Mouse (Mus musculus): ENCODE measurements around the gene Kctd19. TPM values are rescaled to one million over a fixed set of nuclear protein-coding genes. Genes with fewer than 3 reads are reported as not detected.
A peak's percentile ranks its signal among the peaks of the same experiment; 100 is the strongest.

The Kctd19 gene
- polyA plus RNA-seq, 1 experiment from 2014 or later: not detected

DNA sequence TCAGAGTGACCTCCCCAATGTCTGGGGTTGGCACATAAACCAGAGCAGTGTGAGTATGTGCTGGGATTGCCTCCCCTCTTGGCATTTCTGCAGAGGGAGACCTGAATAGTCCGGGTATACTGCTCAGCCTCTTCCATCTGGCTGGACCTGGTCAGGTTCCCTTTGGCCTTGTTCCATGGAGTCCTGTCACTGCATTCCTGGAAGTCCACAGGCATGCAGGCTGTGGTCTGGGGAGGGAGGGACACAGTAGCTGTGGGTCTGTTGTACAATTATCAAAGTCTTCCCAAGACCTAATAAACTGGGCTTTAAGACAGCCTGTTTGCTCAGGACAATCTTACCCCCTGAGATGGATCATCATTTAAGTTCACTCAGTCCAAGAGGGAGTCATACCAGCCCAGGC is 26.2 kb downstream of the Kctd19 start:
- no peak overlapping the region for H3K9ac ChIP-seq (ENCODE audit: low read length)
- H3K9me3 ChIP-seq (ENCODE audit: control insufficient read depth, low read length): no peaks in the 10 kb centered on the region
- no peaks in the 10 kb centered on the region for H3K36me3 ChIP-seq (ENCODE audit: control insufficient read depth, insufficient read depth, low read length)
- no peak overlapping the region for H3K4me3 ChIP-seq (ENCODE audit: low read depth, low read length)
- H3K27ac ChIP-seq (ENCODE audit: low read depth, low read length): no peak overlapping the region
- DNase-seq (ENCODE audit: low spot score) (no peak), ATAC-seq (ENCODE audit: insufficient read depth, low FRiP score, low TSS enrichment) (no peak)
- H3K4me2 ChIP-seq (ENCODE audit: low read depth): no peak overlapping the region
- H3K27me3 ChIP-seq (ENCODE audit: control insufficient read depth, insufficient read depth, low read length): no peaks in the 10 kb centered on the region
- WGBS: 76% methylated on average over 1 of the region's 1 CpGs
- no peaks in the 10 kb centered on the region for H3K4me1 ChIP-seq (ENCODE audit: control insufficient read depth, insufficient read depth, low read length)

DNA sequence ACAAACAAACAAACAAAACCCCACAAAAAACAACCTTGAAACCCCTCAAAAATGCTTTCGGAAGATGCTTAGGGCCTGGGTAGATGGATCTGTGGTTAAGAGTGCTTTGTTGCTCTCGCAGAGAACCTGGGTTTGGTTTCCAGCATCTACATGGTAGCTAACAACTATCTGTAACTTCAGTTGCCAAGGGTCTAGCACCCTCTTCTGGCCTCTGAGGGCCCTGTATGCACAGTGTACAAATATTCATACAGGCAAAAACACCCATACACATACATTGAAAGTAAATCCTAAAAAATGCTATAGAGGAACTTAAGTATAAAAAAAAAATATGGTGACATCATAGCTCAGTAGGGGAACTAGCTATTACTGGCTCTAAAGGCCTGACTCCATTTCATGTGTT is 29.2 kb downstream of the Kctd19 start:
- Histone ChIP-seq H3K4me1 (ENCODE audit: control insufficient read depth, insufficient read depth, low read length) (no peaks in the 10 kb centered on the region), H3K9ac (ENCODE audit: low read length) (no peak overlapping the region), H3K4me3 (ENCODE audit: low read depth, low read length) (no peak overlapping the region), H3K9me3 (ENCODE audit: control insufficient read depth, low read length) (no peaks in the 10 kb centered on the region), H3K27ac (ENCODE audit: low read depth, low read length) (no peak overlapping the region), H3K36me3 (ENCODE audit: control insufficient read depth, insufficient read depth, low read length) (no peaks in the 10 kb centered on the region), H3K27me3 (ENCODE audit: control insufficient read depth, insufficient read depth, low read length) (no peaks in the 10 kb centered on the region), H3K4me2 (ENCODE audit: low read depth) (no peak overlapping the region)
- ATAC-seq (ENCODE audit: insufficient read depth, low FRiP score, low TSS enrichment) (no peak), DNase-seq (ENCODE audit: low spot score) (no peak)
- WGBS: 91% methylated on average over 2 of the region's 2 CpGs

DNA sequence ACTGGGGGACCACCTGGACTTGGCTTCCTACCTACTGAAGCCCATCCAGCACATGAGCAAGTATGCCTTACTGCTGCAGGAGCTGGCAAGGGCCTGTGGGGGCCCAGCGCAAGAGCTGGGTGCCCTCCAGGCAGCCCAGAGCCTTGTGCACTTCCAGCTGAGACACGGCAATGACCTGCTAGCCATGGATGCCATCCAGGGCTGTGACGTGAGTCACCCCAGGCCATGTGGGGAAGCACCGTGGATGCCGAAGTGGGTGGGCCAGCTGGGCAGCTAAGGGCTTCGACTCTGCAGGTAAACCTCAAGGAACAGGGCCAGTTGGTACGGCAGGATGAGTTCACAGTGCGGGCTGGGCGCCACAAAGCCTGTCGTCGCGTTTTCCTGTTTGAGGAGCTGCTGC is 33.0 kb downstream of the Kctd19 start:
- H3K27ac ChIP-seq (ENCODE audit: low read depth, low read length): no peak overlapping the region
- H3K36me3 ChIP-seq (ENCODE audit: control insufficient read depth, insufficient read depth, low read length): no peaks in the 10 kb centered on the region
- no peaks in the 10 kb centered on the region for H3K4me1 ChIP-seq (ENCODE audit: control insufficient read depth, insufficient read depth, low read length)
- 88% methylated on average over 12 of the region's 12 CpGs for WGBS
- H3K9ac ChIP-seq (ENCODE audit: low read length): no peak overlapping the region
- no peaks in the 10 kb centered on the region for H3K9me3 ChIP-seq (ENCODE audit: control insufficient read depth, low read length)
- H3K27me3 ChIP-seq (ENCODE audit: control insufficient read depth, insufficient read depth, low read length): no peaks in the 10 kb centered on the region
- no peak for DNase-seq (ENCODE audit: low spot score)
- no peak overlapping the region for H3K4me2 ChIP-seq (ENCODE audit: low read depth)
- H3K4me3 ChIP-seq (ENCODE audit: low read depth, low read length): no peak overlapping the region
- no peak for ATAC-seq (ENCODE audit: insufficient read depth, low FRiP score, low TSS enrichment)

GRCm38 (mm10) chr8:105378673-105379072 is 34.6 kb downstream of the Kctd19 start:
- whole genome bisulfite sequencing: 84% methylated on average over 19 of the region's 19 CpGs

GRCm38 (mm10) chr8:105374513-105374966 is 38.8 kb downstream of the Kctd19 start:
- DNase-seq (ENCODE audit: low spot score) (peak; percentile 56), ATAC-seq (ENCODE audit: insufficient read depth, low FRiP score, low TSS enrichment) (0 out of 2 replicates have a peak, but pooled peaks have one; percentile 45)
- H3K4me2 ChIP-seq (ENCODE audit: low read depth): peak overlapping the region; percentile 37
- H3K4me1 ChIP-seq (ENCODE audit: control insufficient read depth, insufficient read depth, low read length): no peaks in the 10 kb centered on the region
- H3K27ac ChIP-seq (ENCODE audit: low read depth, low read length): no peak overlapping the region
- WGBS: 26% methylated on average over 32 of the region's 33 CpGs
- H3K36me3 ChIP-seq (ENCODE audit: control insufficient read depth, insufficient read depth, low read length): no peaks in the 10 kb centered on the region
- no peaks in the 10 kb centered on the region for H3K27me3 ChIP-seq (ENCODE audit: control insufficient read depth, insufficient read depth, low read length)
- no peaks in the 10 kb centered on the region for H3K9me3 ChIP-seq (ENCODE audit: control insufficient read depth, low read length)
- H3K9ac ChIP-seq (ENCODE audit: low read length): 0 out of 2 replicates have a peak overlapping the region, but pooled peaks have one; percentile 28
- no peak overlapping the region for H3K4me3 ChIP-seq (ENCODE audit: low read depth, low read length)

More at GRCm38 (mm10) chr8:105378673-105379072, 34.6 kb downstream of the Kctd19 start:
- no peaks in the 10 kb centered on the region for H3K4me1 ChIP-seq (ENCODE audit: control insufficient read depth, insufficient read depth, low read length)
- H3K4me2 ChIP-seq (ENCODE audit: low read depth): no peak overlapping the region
- H3K27me3 ChIP-seq (ENCODE audit: control insufficient read depth, insufficient read depth, low read length): no peaks in the 10 kb centered on the region
- H3K4me3 ChIP-seq (ENCODE audit: low read depth, low read length): no peak overlapping the region
- no peak for DNase-seq (ENCODE audit: low spot score)
- no peak for ATAC-seq (ENCODE audit: insufficient read depth, low FRiP score, low TSS enrichment)
- H3K36me3 ChIP-seq (ENCODE audit: control insufficient read depth, insufficient read depth, low read length): no peaks in the 10 kb centered on the region
- no peak overlapping the region for H3K9ac ChIP-seq (ENCODE audit: low read length)
- H3K27ac ChIP-seq (ENCODE audit: low read depth, low read length): no peak overlapping the region
- no peaks in the 10 kb centered on the region for H3K9me3 ChIP-seq (ENCODE audit: control insufficient read depth, low read length)

DNA sequence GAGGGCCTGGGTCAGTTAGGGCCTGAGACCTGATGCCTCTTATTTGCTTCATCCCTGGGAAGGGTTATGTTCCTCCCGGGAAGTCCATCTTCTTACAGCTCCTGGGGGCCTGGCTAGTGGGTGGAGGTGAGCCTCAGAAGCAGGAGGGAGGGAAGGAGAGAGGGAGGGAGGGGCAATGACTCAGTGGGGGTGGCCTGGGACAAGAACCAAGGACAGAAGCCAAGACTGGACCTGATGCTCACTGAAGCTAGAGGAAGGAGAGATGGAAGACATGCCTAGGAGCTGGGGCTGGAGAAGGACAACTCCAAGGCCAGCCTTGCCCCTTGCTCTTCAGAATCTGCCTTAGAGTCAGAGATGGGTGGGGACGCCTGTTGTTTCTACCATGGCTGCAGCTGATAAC is 40.3 kb downstream of the Kctd19 start, which contains the start of gene Plekhg4:
Gene Plekhg4, plus strand, starts transcription at position 243 of the 400 bp plus-strand sequence.
- Histone ChIP-seq H3K9ac (ENCODE audit: low read length) (no peak within 1 kb of the TSS), H3K27ac (ENCODE audit: low read depth, low read length) (no peak within 1 kb of the TSS), H3K4me1 (ENCODE audit: control insufficient read depth, insufficient read depth, low read length) (no peaks in the 10 kb centered on the region), H3K27me3 (ENCODE audit: control insufficient read depth, insufficient read depth, low read length) (no peaks in the 10 kb centered on the region), H3K4me2 (ENCODE audit: low read depth) (peak within 1 kb of the TSS; percentile 37; the same call in 1 of the 2 replicates), H3K36me3 (ENCODE audit: control insufficient read depth, insufficient read depth, low read length) (no peaks in the 10 kb centered on the region), H3K9me3 (ENCODE audit: control insufficient read depth, low read length) (no peaks in the 10 kb centered on the region), H3K4me3 (ENCODE audit: low read depth, low read length) (no peak within 1 kb of the TSS)
- ATAC-seq (ENCODE audit: insufficient read depth, low FRiP score, low TSS enrichment): no peak
- WGBS: 62% methylated on average over 2 of the region's 2 CpGs
- no peak for DNase-seq (ENCODE audit: low spot score)

- Histone ChIP-seq H3K9me3 (ENCODE audit: control insufficient read depth, low read length) (no peaks in the 10 kb centered on the region), H3K9ac (ENCODE audit: low read length) (no peak overlapping the region), H3K36me3 (ENCODE audit: control insufficient read depth, insufficient read depth, low read length) (no peaks in the 10 kb centered on the region), H3K27ac (ENCODE audit: low read depth, low read length) (no peak overlapping the region), H3K4me2 (ENCODE audit: low read depth) (no peak overlapping the region), H3K4me1 (ENCODE audit: control insufficient read depth, insufficient read depth, low read length) (no peaks in the 10 kb centered on the region), H3K27me3 (ENCODE audit: control insufficient read depth, insufficient read depth, low read length) (no peaks in the 10 kb centered on the region), H3K4me3 (ENCODE audit: low read depth, low read length) (no peak overlapping the region)
- WGBS: 83% methylated on average over 9 of the region's 9 CpGs
- ATAC-seq (ENCODE audit: insufficient read depth, low FRiP score, low TSS enrichment): no peak
- DNase-seq (ENCODE audit: low spot score): no peak
Measured at GRCm38 (mm10) chr8:105372473-105372872, 40.8 kb downstream of the Kctd19 start.

DNA sequence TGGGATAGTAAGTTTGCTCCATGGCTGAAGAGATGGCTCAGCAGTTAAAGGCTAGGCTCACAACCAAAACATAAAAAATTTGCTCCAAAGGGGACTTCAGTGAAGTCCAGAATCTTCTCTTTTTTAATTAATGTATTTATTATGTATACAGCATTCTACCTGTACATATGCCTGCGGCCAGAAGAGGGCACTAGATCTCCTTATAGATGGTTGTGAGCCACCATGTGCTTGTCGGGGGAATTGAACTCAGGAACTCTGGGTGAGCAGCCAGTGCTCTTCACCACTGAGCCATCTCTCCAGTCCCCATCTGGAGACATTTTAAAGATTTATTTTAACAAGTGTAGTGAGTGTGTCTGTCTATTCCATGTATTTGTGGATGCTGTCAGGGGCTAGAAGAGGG is 46.2 kb downstream of the Kctd19 start:
- Histone ChIP-seq H3K4me3 (ENCODE audit: low read depth, low read length) (no peak overlapping the region), H3K36me3 (ENCODE audit: control insufficient read depth, insufficient read depth, low read length) (no peaks in the 10 kb centered on the region), H3K9me3 (ENCODE audit: control insufficient read depth, low read length) (no peaks in the 10 kb centered on the region), H3K27me3 (ENCODE audit: control insufficient read depth, insufficient read depth, low read length) (no peaks in the 10 kb centered on the region), H3K4me1 (ENCODE audit: control insufficient read depth, insufficient read depth, low read length) (no peaks in the 10 kb centered on the region), H3K27ac (ENCODE audit: low read depth, low read length) (no peak overlapping the region), H3K4me2 (ENCODE audit: low read depth) (no peak overlapping the region), H3K9ac (ENCODE audit: low read length) (no peak overlapping the region)
- ATAC-seq (ENCODE audit: insufficient read depth, low FRiP score, low TSS enrichment): no peak
- WGBS: 74% methylated on average over 2 of the region's 2 CpGs
- peak; percentile 38 for DNase-seq (ENCODE audit: low spot score)

GRCm38 (mm10) chr8:105361751-105362702 is 51.3 kb downstream of the Kctd19 start:
- WGBS: 83% methylated on average over 12 of the region's 12 CpGs
- H3K4me1 ChIP-seq (ENCODE audit: control insufficient read depth, insufficient read depth, low read length): no peaks in the 10 kb centered on the region
- H3K4me3 ChIP-seq (ENCODE audit: low read depth, low read length): no peak overlapping the region
- H3K9me3 ChIP-seq (ENCODE audit: control insufficient read depth, low read length): no peaks in the 10 kb centered on the region
- no peaks in the 10 kb centered on the region for H3K36me3 ChIP-seq (ENCODE audit: control insufficient read depth, insufficient read depth, low read length)
- H3K27ac ChIP-seq (ENCODE audit: low read depth, low read length): no peak overlapping the region
- H3K4me2 ChIP-seq (ENCODE audit: low read depth): no peak overlapping the region
- H3K9ac ChIP-seq (ENCODE audit: low read length): no peak overlapping the region
- ATAC-seq (ENCODE audit: insufficient read depth, low FRiP score, low TSS enrichment) (no peak), DNase-seq (ENCODE audit: low spot score) (no peak)
- no peaks in the 10 kb centered on the region for H3K27me3 ChIP-seq (ENCODE audit: control insufficient read depth, insufficient read depth, low read length)
